In the genomic region with DNA sequence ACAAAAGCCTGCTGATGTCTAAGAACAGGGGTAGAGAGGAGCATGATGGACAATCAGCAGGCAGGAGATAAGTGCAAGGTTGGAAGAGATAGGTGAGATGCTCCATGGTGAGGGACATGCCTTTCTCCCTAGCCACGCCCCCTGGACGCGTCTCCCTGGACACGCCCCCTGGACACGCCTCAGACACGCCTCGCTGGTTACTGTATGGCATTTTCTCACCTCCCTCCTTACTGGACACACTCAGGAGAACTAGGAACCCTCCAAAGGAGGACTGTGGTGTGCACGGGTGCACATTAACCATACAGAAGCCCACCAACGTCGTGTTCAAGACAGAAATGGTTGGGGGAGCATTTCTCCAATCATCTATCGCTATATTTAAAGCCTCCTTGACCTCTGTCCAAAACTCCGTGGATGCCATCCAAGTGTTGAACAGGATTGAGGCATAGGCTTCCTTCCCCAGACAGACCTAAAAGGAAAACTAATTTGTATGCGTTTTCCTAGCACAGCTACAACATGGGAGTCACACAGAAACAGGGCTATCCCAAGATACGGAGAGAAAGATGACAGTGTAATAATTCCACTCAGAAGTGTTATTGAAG, we compare ENCODE assay signal across 18 mouse cellular contexts.
DNase-seq lines count a peak whose midpoint lies in the region; ATAC-seq lines count a peak whose summit lies in the region.
"Had no signal": no experiment of that assay in that cellular context is flagged by ENCODE, and none has a peak within 500 bp of the region (broad histone marks: within the 10 kb centered on the region; RNA-seq: fewer than 3 reads in every experiment).

No protein-coding gene starts in this region.

- 0 out of 2 replicates have a peak overlapping the region, but pooled peaks have one; percentile 52 for H3K27ac ChIP-seq in hindbrain, embryonic 15.5 days (replicated peaks)
- no peak overlapping the region for H3K27ac ChIP-seq in hindbrain, embryonic 10.5 days
- peak overlapping the region; percentile 61; the same call in 1 of the 2 replicates for H3K27ac ChIP-seq in midbrain, embryonic 15.5 days
- no peak overlapping the region for H3K27ac ChIP-seq in midbrain, embryonic 11.5 days (ENCODE audit: low read depth, low read length)
- no peak overlapping the region for H3K27ac ChIP-seq in forebrain, embryonic 16.5 days (ENCODE audit: low read length)
- H3K27ac ChIP-seq: embryonic facial prominence, embryonic 10.5 days; forebrain, embryonic 10.5 days; heart, embryonic 10.5 days; hindbrain, embryonic 14.5 days had no signal

- 74% methylated on average over 14 of the region's 14 CpGs for WGBS in hindbrain, embryonic 15.5 days
- WGBS in hindbrain, embryonic 10.5 days, result 87% methylated on average over 14 of the region's 14 CpGs
- WGBS in midbrain, embryonic 15.5 days, result 83% methylated on average over 14 of the region's 14 CpGs
- WGBS in midbrain, embryonic 11.5 days, result 83% methylated on average over 14 of the region's 14 CpGs
- 81% methylated on average over 14 of the region's 14 CpGs for WGBS in forebrain, embryonic 16.5 days

- H3K9me3 ChIP-seq in hindbrain, embryonic 15.5 days, result no peaks in the 10 kb centered on the region
- H3K9me3 ChIP-seq in hindbrain, embryonic 10.5 days, result no peaks in the 10 kb centered on the region
- no peaks in the 10 kb centered on the region for H3K9me3 ChIP-seq in midbrain, embryonic 15.5 days
- no peaks in the 10 kb centered on the region for H3K9me3 ChIP-seq in midbrain, embryonic 11.5 days (ENCODE audit: control insufficient read depth, low read length)
- no peaks in the 10 kb centered on the region for H3K9me3 ChIP-seq in forebrain, embryonic 16.5 days (ENCODE audit: control insufficient read depth, low read length)
- H3K9me3 ChIP-seq: embryonic facial prominence, embryonic 10.5 days; forebrain, embryonic 10.5 days; heart, embryonic 10.5 days had no signal

- no peak for DNase-seq in hindbrain, embryonic 10.5 days (ENCODE audit: low spot score)
- no peak for DNase-seq in midbrain, embryonic 11.5 days (ENCODE audit: low spot score, missing footprints)
- DNase-seq in cerebellum, adult 9-11 months, result peak; percentile 43
- peak; percentile 66 to 75 for DNase-seq in cerebellum, postnatal 25 days
- DNase-seq: adrenal gland, adult 2 months; adrenal gland, postnatal 25 days; heart, adult 18-20 months; heart, postnatal 10 days had no signal

- no peaks in the 10 kb centered on the region for H3K27me3 ChIP-seq in hindbrain, embryonic 15.5 days
- H3K27me3 ChIP-seq in hindbrain, embryonic 10.5 days (ENCODE audit: insufficient read depth, poor library complexity, severe bottlenecking), result peaks cover 16% of the 10 kb centered on the region
- H3K27me3 ChIP-seq in midbrain, embryonic 15.5 days (replicated peaks), result no peaks in the 10 kb centered on the region
- H3K27me3 ChIP-seq in midbrain, embryonic 11.5 days (ENCODE audit: control insufficient read depth, insufficient read depth, low read length), result no peaks in the 10 kb centered on the region
- no peaks in the 10 kb centered on the region for H3K27me3 ChIP-seq in forebrain, embryonic 16.5 days (replicated peaks; ENCODE audit: control insufficient read depth, insufficient read depth, low read length)

- H3K4me2 ChIP-seq in hindbrain, embryonic 15.5 days, result no peak overlapping the region
- no peak overlapping the region for H3K4me2 ChIP-seq in midbrain, embryonic 15.5 days
- H3K4me2 ChIP-seq in midbrain, embryonic 11.5 days, result no peak overlapping the region
- no peak overlapping the region for H3K4me2 ChIP-seq in forebrain, embryonic 16.5 days (ENCODE audit: low read length)
- H3K4me2 ChIP-seq: hindbrain, embryonic 14.5 days had no signal

- no peak overlapping the region for H3K9ac ChIP-seq in hindbrain, embryonic 15.5 days
- no peak overlapping the region for H3K9ac ChIP-seq in midbrain, embryonic 15.5 days
- no peak overlapping the region for H3K9ac ChIP-seq in midbrain, embryonic 11.5 days (ENCODE audit: low read length)
- no peak overlapping the region for H3K9ac ChIP-seq in forebrain, embryonic 16.5 days (replicated peaks; ENCODE audit: low read depth, low read length)
- H3K9ac ChIP-seq: hindbrain, embryonic 14.5 days had no signal

- ATAC-seq in hindbrain, embryonic 15.5 days (ENCODE audit: low FRiP score, low read depth), result no peak
- ATAC-seq in midbrain, embryonic 15.5 days (replicated peaks), result no peak
- no peak for ATAC-seq in midbrain, embryonic 11.5 days (ENCODE audit: low FRiP score)
- ATAC-seq in erythroid progenitor cell, adult 5-6 weeks (replicated peaks; ENCODE audit: low FRiP score, poor library complexity, severe bottlenecking), result no peak
- no peak for ATAC-seq in forebrain, embryonic 16.5 days
- ATAC-seq: forebrain, embryonic 14.5 days; intestine, embryonic 16.5 days had no signal

- H3K4me1 ChIP-seq in hindbrain, embryonic 15.5 days (replicated peaks), result peaks cover 6% of the 10 kb centered on the region; the same call in 1 of the 2 replicates
- H3K4me1 ChIP-seq in hindbrain, embryonic 10.5 days (replicated peaks), result peaks cover 7% of the 10 kb centered on the region
- peaks cover 8% of the 10 kb centered on the region for H3K4me1 ChIP-seq in midbrain, embryonic 15.5 days
- no peaks in the 10 kb centered on the region for H3K4me1 ChIP-seq in midbrain, embryonic 11.5 days (ENCODE audit: control insufficient read depth, insufficient read depth, low read length)
- H3K4me1 ChIP-seq in forebrain, embryonic 16.5 days (replicated peaks; ENCODE audit: control insufficient read depth, insufficient read depth, low read length), result no peaks in the 10 kb centered on the region
- H3K4me1 ChIP-seq: heart, embryonic 10.5 days had no signal

- no peak overlapping the region for H3K4me3 ChIP-seq in hindbrain, embryonic 15.5 days
- H3K4me3 ChIP-seq in hindbrain, embryonic 10.5 days, result no peak overlapping the region
- no peak overlapping the region for H3K4me3 ChIP-seq in midbrain, embryonic 15.5 days
- H3K4me3 ChIP-seq in midbrain, embryonic 11.5 days (ENCODE audit: low read depth, low read length), result no peak overlapping the region
- no peak overlapping the region for H3K4me3 ChIP-seq in forebrain, embryonic 16.5 days (replicated peaks; ENCODE audit: low read length)
- H3K4me3 ChIP-seq: embryonic facial prominence, embryonic 10.5 days; forebrain, embryonic 10.5 days; heart, embryonic 10.5 days had no signal

- H3K36me3 ChIP-seq in hindbrain, embryonic 15.5 days, result no peaks in the 10 kb centered on the region
- no peaks in the 10 kb centered on the region for H3K36me3 ChIP-seq in hindbrain, embryonic 10.5 days
- no peaks in the 10 kb centered on the region for H3K36me3 ChIP-seq in midbrain, embryonic 15.5 days (replicated peaks)
- no peaks in the 10 kb centered on the region for H3K36me3 ChIP-seq in midbrain, embryonic 11.5 days (ENCODE audit: control insufficient read depth, insufficient read depth, low read length)
- H3K36me3 ChIP-seq in forebrain, embryonic 16.5 days (ENCODE audit: control insufficient read depth, insufficient read depth), result no peaks in the 10 kb centered on the region
- H3K36me3 ChIP-seq: embryonic facial prominence, embryonic 10.5 days; forebrain, embryonic 10.5 days; heart, embryonic 10.5 days had no signal

Comparison
In these comparisons a context has a peak if more than half of its experiments do, and no peak if none do; other contexts are left out.
1. H3K27ac ChIP-seq: peak in hindbrain, embryonic 15.5 days (single experiment) and midbrain, embryonic 15.5 days (single experiment); none in hindbrain, embryonic 10.5 days (single experiment), midbrain, embryonic 11.5 days (single experiment) and forebrain, embryonic 16.5 days (single experiment).
2. DNase-seq: peak in cerebellum, adult 9-11 months (single experiment) and cerebellum, postnatal 25 days (2 of 2); none in hindbrain, embryonic 10.5 days (single experiment) and midbrain, embryonic 11.5 days (single experiment).